Mouse (Mus musculus): Measurements from ENCODE around the gene Ankrd63. TPM values are rescaled to one million over a fixed set of nuclear protein-coding genes. Genes with fewer than 3 reads are reported as not detected.

Ankrd63 gene
- polyA plus RNA-seq, 1 experiment from 2014 or later: 0.06 TPM

GRCm38 (mm10) chr2:118745232-118745884 lies 41.6 kb upstream of the Ankrd63 start, which contains the start of gene Inafm2:
Gene Inafm2, plus strand, starts transcription at chr2:118745758.
- H3K9me3 ChIP-seq (replicated peaks; ENCODE audit: control insufficient read depth, low read length): no peaks in the 10 kb centered on the region
- H3K27ac ChIP-seq (ENCODE audit: low read length): peak within 1 kb of the TSS; percentile 46
- ATAC-seq (ENCODE audit: low read depth): peak; percentile 90
- H3K36me3 ChIP-seq (ENCODE audit: control insufficient read depth, insufficient read depth): no peaks in the 10 kb centered on the region
- peaks cover 30% of the 10 kb centered on the region for H3K4me1 ChIP-seq (ENCODE audit: control insufficient read depth, low read depth, low read length)
- H3K27me3 ChIP-seq (ENCODE audit: control insufficient read depth, insufficient read depth, low read depth, low read length): peaks cover 9% of the 10 kb centered on the region; the same call in 1 of the 2 replicates
- H3K4me2 ChIP-seq (ENCODE audit: low read depth, low read length): peak within 1 kb of the TSS; percentile 99
- H3K9ac ChIP-seq (ENCODE audit: low read depth, low read length): peak within 1 kb of the TSS; percentile 89
- H3K4me3 ChIP-seq (ENCODE audit: low read depth, low read length): peak within 1 kb of the TSS; percentile 85
- under 1% methylated on average over 53 of the region's 57 CpGs for WGBS (ENCODE audit: insufficient replicate concordance)

GRCm38 (mm10) chr2:118744621-118745020 lies 40.9 kb upstream of the Ankrd63 start:
- ATAC-seq (ENCODE audit: low read depth): no peak
- H3K4me2 ChIP-seq (ENCODE audit: low read depth, low read length): peak overlapping the region; percentile 99
- peaks cover 30% of the 10 kb centered on the region for H3K4me1 ChIP-seq (ENCODE audit: control insufficient read depth, low read depth, low read length)
- peaks cover 9% of the 10 kb centered on the region; the same call in 1 of the 2 replicates for H3K27me3 ChIP-seq (ENCODE audit: control insufficient read depth, insufficient read depth, low read depth, low read length)
- no peak overlapping the region for H3K27ac ChIP-seq (ENCODE audit: low read length)
- no peaks in the 10 kb centered on the region for H3K9me3 ChIP-seq (replicated peaks; ENCODE audit: control insufficient read depth, low read length)
- H3K36me3 ChIP-seq (ENCODE audit: control insufficient read depth, insufficient read depth): no peaks in the 10 kb centered on the region
- WGBS (ENCODE audit: insufficient replicate concordance): 12% methylated on average over 7 of the region's 7 CpGs
- H3K4me3 ChIP-seq (ENCODE audit: low read depth, low read length): peak overlapping the region; percentile 85
- no peak overlapping the region for H3K9ac ChIP-seq (ENCODE audit: low read depth, low read length)

DNA sequence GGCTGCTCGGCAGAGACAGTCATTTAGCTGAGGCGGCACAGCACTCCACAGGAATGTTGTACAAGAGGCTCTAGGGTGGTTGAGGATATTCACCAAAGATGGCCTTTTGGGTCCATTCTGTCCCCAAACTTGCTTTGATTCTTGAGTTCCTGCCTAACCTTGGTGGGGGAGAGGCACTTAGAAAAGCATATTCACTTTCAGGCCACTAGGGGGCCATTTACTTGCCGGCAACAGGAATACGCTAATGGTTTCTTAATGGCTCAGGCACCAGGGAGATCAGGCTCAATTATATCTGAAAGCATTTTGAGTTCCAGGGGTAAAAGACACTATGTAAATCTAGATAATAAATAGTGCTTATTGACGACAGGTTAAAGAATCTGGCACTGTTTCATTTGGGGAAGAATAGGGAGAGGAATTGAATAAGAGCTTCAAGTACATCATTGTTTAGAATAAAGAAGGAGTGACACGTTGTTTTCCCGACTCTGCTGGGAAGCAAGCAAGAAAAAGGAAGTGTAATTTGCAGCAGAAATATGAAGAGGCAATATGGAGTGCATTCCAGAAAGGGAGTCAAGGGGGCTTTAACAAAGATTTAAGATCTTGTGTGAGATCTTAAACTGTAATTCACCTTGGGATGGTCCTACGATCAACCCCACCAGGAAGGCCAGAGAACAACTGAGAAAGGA lies 39.6 kb upstream of the Ankrd63 start:
- no peaks in the 10 kb centered on the region for H3K9me3 ChIP-seq (replicated peaks; ENCODE audit: control insufficient read depth, low read length)
- WGBS (ENCODE audit: insufficient replicate concordance): 28% methylated on average over 8 of the region's 8 CpGs

DNA sequence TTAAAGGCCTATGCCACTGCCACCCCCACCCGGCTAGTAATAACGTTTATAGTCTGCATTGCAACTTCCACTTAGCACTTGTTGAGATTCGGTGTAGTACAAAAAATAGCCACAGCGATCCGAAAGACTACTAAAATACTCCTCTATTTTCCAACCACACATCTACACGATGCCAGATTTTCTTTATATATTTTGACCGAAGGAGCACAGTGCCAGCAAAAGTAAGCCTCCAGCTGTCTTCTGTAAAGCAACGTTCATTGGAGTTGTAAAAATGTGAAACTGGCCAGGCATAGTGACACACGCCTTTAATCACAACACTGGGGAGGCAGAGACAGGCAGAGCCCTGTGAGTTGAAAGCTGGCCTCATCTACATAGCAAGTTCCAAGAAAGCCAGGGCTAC lies 37.4 kb upstream of the Ankrd63 start:
- Histone ChIP-seq H3K4me2 (ENCODE audit: low read depth, low read length) (no peak overlapping the region), H3K9me3 (replicated peaks; ENCODE audit: control insufficient read depth, low read length) (no peaks in the 10 kb centered on the region), H3K4me3 (ENCODE audit: low read depth, low read length) (no peak overlapping the region), H3K27me3 (ENCODE audit: control insufficient read depth, insufficient read depth, low read depth, low read length) (peaks cover 9% of the 10 kb centered on the region; the same call in 1 of the 2 replicates), H3K4me1 (ENCODE audit: control insufficient read depth, low read depth, low read length) (peaks cover 12% of the 10 kb centered on the region), H3K36me3 (ENCODE audit: control insufficient read depth, insufficient read depth) (no peaks in the 10 kb centered on the region), H3K27ac (ENCODE audit: low read length) (no peak overlapping the region), H3K9ac (ENCODE audit: low read depth, low read length) (no peak overlapping the region)
- 58% methylated on average over 9 of the region's 9 CpGs for WGBS (ENCODE audit: insufficient replicate concordance)
- no peak for ATAC-seq (ENCODE audit: low read depth)

More for the DNA sequence above, 39.6 kb upstream of the Ankrd63 start:
- ATAC-seq (ENCODE audit: low read depth): no peak
- no peak overlapping the region for H3K9ac ChIP-seq (ENCODE audit: low read depth, low read length)
- H3K27me3 ChIP-seq (ENCODE audit: control insufficient read depth, insufficient read depth, low read depth, low read length): peaks cover 9% of the 10 kb centered on the region; the same call in 1 of the 2 replicates
- H3K4me2 ChIP-seq (ENCODE audit: low read depth, low read length): no peak overlapping the region
- H3K36me3 ChIP-seq (ENCODE audit: control insufficient read depth, insufficient read depth): no peaks in the 10 kb centered on the region
- H3K4me1 ChIP-seq (ENCODE audit: control insufficient read depth, low read depth, low read length): peaks cover 30% of the 10 kb centered on the region
- H3K4me3 ChIP-seq (ENCODE audit: low read depth, low read length): no peak overlapping the region
- no peak overlapping the region for H3K27ac ChIP-seq (ENCODE audit: low read length)

DNA sequence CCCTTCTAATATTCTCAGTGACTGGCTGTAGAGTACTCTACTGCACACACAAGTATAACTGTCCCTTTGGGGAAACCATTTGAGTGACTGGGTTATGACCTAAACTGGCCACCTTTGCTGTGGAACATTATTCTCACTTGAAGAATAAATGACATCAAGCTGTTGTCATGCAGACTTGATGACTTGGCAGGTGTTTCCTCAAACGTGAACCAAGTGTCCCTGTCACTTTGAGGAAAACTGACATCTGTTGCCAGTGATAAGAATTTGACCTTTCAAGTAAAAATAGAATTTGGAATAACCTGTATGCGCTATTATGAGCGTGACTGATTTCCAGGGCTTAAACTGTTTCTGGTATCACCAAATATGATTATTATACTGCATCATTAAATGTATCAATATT lies 36.6 kb upstream of the Ankrd63 start:
- 19% methylated on average over 3 of the region's 3 CpGs for WGBS (ENCODE audit: insufficient replicate concordance)
- H3K4me2 ChIP-seq (ENCODE audit: low read depth, low read length): no peak overlapping the region
- no peak for ATAC-seq (ENCODE audit: low read depth)
- H3K27me3 ChIP-seq (ENCODE audit: control insufficient read depth, insufficient read depth, low read depth, low read length): peaks cover 9% of the 10 kb centered on the region; the same call in 1 of the 2 replicates
- no peak overlapping the region for H3K27ac ChIP-seq (ENCODE audit: low read length)
- H3K36me3 ChIP-seq (ENCODE audit: control insufficient read depth, insufficient read depth): no peaks in the 10 kb centered on the region
- H3K9ac ChIP-seq (ENCODE audit: low read depth, low read length): no peak overlapping the region
- peaks cover 11% of the 10 kb centered on the region for H3K4me1 ChIP-seq (ENCODE audit: control insufficient read depth, low read depth, low read length)
- H3K9me3 ChIP-seq (replicated peaks; ENCODE audit: control insufficient read depth, low read length): no peaks in the 10 kb centered on the region
- no peak overlapping the region for H3K4me3 ChIP-seq (ENCODE audit: low read depth, low read length)

GRCm38 (mm10) chr2:118733341-118733740 lies 29.6 kb upstream of the Ankrd63 start:
- Histone ChIP-seq H3K4me2 (ENCODE audit: low read depth, low read length) (no peak overlapping the region), H3K9ac (ENCODE audit: low read depth, low read length) (no peak overlapping the region), H3K36me3 (ENCODE audit: control insufficient read depth, insufficient read depth) (no peaks in the 10 kb centered on the region), H3K4me1 (ENCODE audit: control insufficient read depth, low read depth, low read length) (peaks cover 7% of the 10 kb centered on the region), H3K27me3 (ENCODE audit: control insufficient read depth, insufficient read depth, low read depth, low read length) (peaks cover 6% of the 10 kb centered on the region), H3K9me3 (replicated peaks; ENCODE audit: control insufficient read depth, low read length) (no peaks in the 10 kb centered on the region), H3K4me3 (ENCODE audit: low read depth, low read length) (no peak overlapping the region), H3K27ac (ENCODE audit: low read length) (no peak overlapping the region)
- whole genome bisulfite sequencing (ENCODE audit: insufficient replicate concordance): 69% methylated on average over 5 of the region's 5 CpGs
- no peak for ATAC-seq (ENCODE audit: low read depth)

DNA sequence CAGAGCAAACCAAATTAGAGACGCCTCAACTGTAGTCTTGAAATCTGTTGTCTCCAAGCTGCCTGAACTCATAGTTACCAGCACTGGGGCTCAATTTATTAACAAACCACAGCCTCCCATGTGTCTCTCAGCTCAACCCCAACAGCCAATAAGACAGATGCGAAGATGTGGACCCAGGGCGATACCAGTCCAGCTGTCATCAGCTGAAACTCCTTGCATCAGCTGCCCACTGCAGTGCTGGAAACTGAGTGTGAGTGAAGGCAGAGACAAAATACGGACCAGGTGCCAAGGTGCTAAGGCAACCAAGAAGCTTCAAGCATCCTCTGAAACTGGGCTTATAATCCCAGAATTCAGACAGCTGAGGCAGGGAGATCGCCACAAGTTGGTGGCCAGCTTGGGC lies 28.2 kb upstream of the Ankrd63 start:
- no peak overlapping the region for H3K27ac ChIP-seq (ENCODE audit: low read length)
- no peak for ATAC-seq (ENCODE audit: low read depth)
- H3K9me3 ChIP-seq (replicated peaks; ENCODE audit: control insufficient read depth, low read length): no peaks in the 10 kb centered on the region
- H3K4me3 ChIP-seq (ENCODE audit: low read depth, low read length): no peak overlapping the region
- peaks cover 7% of the 10 kb centered on the region for H3K4me1 ChIP-seq (ENCODE audit: control insufficient read depth, low read depth, low read length)
- H3K36me3 ChIP-seq (ENCODE audit: control insufficient read depth, insufficient read depth): no peaks in the 10 kb centered on the region
- H3K9ac ChIP-seq (ENCODE audit: low read depth, low read length): no peak overlapping the region
- peaks cover 6% of the 10 kb centered on the region for H3K27me3 ChIP-seq (ENCODE audit: control insufficient read depth, insufficient read depth, low read depth, low read length)
- H3K4me2 ChIP-seq (ENCODE audit: low read depth, low read length): no peak overlapping the region
- WGBS (ENCODE audit: insufficient replicate concordance): 65% methylated on average over 5 of the region's 5 CpGs

DNA sequence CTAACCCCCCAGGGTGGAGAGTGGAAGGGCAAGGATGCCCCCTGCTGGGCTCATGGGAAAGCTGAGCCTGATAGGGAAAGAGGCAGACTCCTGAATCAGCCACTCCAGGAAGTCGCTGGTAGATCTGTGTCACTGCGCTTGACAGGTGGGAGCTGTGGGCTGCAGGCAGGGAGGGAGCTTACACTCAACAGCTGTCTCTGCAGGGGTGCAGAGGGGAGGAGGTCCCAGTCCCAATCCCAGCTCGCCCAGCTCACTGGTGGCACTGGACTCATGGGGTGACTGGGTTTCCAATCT lies 26.8 kb upstream of the Ankrd63 start:
- H3K27ac ChIP-seq (ENCODE audit: low read length): no peak overlapping the region
- H3K4me2 ChIP-seq (ENCODE audit: low read depth, low read length): no peak overlapping the region
- WGBS (ENCODE audit: insufficient replicate concordance): 7% methylated on average over 3 of the region's 3 CpGs
- no peaks in the 10 kb centered on the region for H3K36me3 ChIP-seq (ENCODE audit: control insufficient read depth, insufficient read depth)
- no peak for ATAC-seq (ENCODE audit: low read depth)
- H3K9ac ChIP-seq (ENCODE audit: low read depth, low read length): no peak overlapping the region
- H3K4me1 ChIP-seq (ENCODE audit: control insufficient read depth, low read depth, low read length): peaks cover 7% of the 10 kb centered on the region
- peaks cover 6% of the 10 kb centered on the region for H3K27me3 ChIP-seq (ENCODE audit: control insufficient read depth, insufficient read depth, low read depth, low read length)
- H3K9me3 ChIP-seq (replicated peaks; ENCODE audit: control insufficient read depth, low read length): no peaks in the 10 kb centered on the region
- H3K4me3 ChIP-seq (ENCODE audit: low read depth, low read length): no peak overlapping the region
